Mouse (Mus musculus): ENCODE data around the gene Aprt. TPM values are rescaled to one million over a fixed set of nuclear protein-coding genes. Genes with fewer than 3 reads are reported as not detected.

Aprt gene
- polyA plus RNA-seq, 3 experiments from 2014 or later = 168 to 215 (median 192) TPM

DNA sequence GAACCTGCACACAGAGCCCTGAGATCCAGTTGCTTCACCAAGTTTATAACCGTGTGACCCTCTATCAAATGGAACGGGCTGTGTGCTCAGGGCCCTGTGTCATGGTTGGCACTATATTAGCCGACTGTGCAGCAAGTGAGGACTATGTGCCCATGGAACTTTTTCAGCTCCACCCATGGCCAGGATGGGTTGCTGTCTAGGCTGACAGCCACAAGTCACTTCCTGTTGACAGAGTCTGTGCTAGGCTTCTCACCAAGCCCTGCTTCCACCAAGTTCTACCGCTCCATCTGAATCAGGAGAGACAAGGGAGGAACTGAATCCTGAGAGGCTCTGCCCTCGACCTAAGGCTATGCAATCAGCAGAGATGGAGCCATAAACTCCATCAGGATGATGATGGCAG lies 15.5 kb downstream of the Aprt start:
- peak; percentile 78 for ATAC-seq

DNA sequence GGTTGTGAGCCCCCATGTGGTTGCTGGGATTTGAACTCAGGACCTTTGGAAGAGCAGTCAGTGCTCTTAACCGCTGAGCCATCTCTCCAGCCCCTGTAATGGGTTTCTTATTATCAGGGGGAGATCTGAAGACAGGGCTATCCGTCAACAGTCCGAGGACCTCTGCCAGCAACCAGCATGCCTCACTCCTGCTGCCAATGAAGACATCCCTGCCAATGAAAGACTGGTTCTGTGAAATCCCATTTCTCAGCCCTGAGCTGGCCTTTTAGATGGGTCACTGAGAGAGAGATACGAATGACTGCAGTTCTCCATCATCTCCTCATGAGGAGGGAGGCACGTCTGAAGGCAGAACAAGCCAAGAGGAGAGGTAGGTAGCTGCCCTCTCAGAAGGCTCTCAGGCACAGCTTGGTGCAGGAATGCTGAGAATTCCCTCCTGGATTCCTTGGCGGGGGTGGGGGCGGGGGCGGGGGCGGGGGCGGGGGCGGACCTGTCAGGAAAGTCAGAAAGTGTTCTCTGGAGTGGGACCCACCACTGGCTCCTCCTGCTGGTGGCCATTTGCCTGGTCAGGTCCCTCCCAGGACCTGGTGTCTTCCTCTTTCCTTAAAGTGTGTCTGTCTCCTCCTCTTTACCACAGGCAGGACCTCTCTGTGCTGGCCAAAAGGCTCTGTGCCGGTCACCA lies 17.9 kb downstream of the Aprt start:
- no peak for ATAC-seq

DNA sequence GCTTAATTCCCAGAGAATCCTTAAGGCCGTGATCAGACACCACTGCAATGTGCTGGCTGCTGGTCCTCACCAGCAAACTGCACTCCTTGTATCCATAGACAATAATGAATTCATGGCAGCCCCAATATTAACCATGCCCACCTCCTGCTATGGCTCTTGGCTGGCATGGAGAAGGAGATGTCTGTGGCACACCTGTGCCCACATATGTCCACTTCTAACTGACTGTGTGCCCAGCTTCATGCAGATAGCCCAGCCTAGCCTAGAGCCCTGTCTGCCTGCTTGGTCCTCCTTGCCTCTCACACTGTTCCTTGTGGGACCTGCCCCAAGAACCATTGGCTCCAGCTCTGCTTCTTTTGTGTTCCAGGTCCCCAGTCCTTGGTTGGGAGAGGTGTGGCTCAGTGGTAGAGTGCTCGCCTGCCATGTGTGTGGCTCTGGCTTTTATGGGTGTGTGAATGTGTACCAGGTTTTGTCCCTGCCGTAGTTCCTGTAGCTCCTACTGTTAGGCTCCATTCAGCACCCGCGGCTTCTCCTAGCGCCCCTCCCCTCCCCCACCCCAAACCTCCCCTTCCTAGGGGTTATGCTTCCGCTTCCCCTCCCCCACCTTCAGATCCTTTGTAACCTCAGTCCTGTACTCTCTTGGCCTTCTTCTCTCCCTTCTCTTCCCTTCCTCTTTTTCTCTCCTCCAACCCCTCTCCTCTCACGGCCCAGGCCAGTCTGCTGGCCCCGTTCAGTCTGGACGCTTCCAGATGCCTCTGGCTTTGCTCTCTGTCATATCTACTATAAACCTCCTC lies 19.3 kb downstream of the Aprt start:
- no peak for ATAC-seq

DNA sequence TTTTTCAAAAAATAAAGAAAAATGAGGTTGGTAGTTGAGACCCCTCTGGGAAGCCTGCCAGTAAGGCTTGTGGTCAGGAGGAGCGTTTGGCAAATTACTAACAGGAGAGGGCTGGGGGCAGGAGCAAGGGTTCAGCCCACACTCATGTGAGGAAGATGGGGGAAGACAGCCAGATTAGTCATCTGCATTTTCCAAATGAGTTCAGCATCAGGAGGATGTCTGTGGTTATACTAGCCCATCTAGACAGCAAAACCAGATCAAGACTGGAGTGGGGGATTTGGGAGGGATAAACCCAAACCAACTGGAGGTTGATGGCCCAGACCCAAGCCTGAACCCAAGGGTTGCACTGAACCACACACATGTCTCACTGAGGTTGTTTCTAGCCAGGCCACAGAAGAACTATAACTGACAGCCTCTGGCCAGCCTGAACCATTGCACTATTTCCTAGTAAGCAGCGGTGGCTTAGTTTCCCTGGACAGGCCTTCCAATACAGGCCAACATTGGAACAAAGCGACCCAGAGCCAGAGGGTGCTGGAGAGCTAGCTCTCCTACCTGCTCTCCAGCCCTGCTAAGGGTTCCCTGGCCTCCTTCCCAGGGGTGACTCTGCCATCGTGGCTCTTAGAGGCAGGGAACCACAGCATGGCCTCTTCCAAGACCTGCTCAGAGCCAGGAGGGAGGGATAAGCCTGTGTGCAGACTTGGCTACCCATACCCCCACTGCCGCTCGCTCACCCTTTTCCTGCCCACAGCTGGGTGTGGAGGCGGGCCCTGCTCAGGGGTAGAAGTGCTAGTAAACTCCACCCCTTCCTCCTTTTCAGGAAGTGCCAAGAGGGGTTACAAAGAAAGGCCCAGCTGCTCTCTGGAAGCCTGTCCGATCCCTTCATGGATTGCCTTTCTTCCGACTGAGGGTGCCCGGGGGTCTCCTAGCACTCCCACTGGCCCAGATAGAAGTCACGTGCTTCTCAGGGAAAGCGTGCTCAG lies 20.4 kb downstream of the Aprt start:
- ATAC-seq = peak; percentile 90

DNA sequence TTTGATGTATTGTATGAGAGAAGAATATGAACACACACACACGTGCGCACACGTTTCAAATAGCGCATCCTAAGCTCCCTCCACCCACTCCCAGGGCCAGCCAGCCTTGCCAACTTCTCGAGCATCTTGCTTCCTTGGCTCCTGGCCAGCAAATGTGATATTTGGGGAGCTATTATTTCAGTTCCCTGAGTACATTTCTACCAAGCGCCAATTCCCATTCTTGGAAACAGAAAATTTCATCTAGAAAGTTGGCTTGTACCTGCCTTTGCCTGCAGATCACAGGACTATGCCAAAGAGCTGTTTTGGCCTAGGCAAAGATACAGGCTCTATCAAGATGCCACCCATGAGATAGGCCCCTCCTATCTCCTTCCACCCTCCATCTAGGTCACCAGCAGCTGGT lies 21.9 kb downstream of the Aprt start:
- ATAC-seq = no peak

DNA sequence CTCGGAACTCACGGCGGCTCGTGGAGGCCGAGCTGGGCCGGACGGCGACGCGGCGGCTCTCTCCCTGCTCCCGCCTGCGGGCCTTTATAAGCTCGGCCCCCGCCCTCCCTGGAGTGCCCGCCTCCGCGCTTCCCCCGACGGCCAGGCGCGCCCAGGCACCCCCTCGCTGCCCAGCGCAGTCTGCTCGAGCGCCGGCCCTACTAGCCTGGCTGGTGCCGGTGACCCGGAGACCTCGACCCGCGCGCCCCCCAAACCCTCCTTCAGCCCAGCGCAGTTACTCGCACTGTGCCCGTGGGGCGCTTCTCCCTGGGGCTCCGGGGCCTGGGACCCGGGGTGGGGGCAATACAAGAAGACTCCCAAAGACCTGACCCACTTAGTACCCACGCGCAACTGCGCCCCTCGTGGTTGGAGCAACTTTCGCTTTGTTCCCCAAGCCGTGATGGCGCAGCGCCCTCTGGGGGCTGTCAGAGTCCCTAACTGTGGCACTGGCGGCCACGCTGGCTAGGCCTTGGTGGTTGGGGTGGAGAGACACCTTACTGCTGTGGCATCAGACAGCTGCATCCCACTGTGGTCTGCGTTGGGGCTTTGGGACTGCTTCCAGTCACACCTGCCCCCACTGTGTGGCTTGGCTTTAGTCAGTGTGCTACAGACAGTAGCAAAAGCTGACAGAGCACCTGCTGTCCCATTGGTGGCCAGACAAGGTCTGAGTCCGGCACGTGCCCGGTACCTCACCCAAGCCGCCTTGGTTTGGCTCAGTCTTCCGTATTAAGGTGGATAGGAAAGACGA lies 25.3 kb downstream of the Aprt start, which contains the start of gene Piezo1:
Gene Piezo1, minus strand, starts transcription at position 65 of the 787 bp plus-strand sequence.
- ATAC-seq = peak; percentile 64

DNA sequence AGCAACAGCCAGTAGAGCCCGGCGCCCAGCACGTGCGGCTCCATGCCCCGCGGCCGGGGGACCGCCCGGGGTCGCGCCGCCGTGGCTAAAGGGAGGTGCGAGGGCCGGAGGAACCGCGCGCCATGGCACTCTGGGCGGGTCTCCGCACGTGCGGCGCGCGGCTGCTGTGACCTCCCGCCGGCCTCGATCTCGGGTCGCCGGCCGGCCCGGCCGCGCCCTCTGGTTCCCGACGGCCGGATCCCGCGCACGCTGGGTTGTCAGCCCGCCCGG lies 25.8 kb downstream of the Aprt start:
- no peak for ATAC-seq

DNA sequence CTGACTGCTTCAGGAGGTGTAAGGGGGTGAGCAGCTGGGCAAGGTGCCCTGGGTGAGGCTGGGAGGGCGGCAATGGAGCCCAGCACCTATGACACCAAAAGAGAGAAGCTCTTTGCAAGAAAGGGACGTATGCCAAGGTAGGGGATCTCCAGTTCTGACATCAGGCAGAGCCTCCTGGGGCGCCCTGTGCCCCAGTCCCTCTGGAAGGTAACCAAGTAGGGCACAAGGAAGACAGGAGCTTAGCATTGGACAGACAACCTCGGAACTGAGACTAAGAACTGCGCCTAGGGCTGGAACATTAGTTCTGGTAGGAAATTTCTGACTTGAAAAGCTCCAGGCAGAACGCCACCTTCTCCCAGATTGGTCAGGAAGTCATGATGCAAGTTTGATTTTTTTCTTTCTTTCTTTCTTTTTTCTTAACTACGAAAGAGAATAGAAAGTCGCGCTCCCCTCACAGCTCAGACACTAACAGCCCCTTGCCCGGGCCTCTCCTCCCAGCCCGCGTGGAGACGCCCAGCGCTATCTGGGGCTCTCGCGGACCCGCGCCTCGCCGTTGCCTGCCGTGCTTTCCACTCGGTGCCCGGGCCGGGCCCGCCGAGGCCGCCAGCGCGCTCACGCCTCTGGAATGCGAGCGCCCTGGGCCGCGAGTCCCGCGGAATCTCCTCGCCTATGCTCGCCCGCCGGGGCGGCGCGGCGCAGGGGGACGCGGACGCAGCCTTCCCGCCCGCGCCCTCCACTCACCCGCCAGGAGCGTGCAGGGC lies 26.3 kb downstream of the Aprt start:
- ATAC-seq = peak; percentile 13

DNA sequence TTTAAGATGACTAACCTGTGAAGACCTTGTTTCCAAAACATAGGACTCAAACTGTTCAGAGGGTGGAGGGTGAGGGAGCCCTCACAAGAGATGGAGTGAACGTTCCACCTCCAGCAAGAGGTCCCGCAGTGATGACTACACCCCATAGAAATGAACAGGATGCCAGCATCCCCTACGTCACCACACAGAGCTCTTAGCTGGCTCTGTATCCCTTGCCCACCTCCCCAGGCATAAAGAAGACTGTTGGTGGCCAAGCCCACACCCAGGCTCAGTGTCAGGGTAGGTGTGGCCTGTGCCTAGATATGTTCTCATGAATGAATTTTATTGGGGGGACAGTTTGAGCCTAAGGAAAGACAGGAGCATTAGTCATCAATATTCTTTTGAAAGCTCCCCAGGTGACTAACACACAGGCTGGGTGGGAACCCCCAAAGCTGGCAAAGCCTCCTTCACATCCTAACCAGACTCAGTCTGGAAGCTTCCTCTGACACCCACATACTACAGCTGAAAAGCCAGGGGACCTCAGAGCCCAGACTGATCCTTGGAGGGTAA lies 27.7 kb downstream of the Aprt start:
- peak; percentile 35 for ATAC-seq

DNA sequence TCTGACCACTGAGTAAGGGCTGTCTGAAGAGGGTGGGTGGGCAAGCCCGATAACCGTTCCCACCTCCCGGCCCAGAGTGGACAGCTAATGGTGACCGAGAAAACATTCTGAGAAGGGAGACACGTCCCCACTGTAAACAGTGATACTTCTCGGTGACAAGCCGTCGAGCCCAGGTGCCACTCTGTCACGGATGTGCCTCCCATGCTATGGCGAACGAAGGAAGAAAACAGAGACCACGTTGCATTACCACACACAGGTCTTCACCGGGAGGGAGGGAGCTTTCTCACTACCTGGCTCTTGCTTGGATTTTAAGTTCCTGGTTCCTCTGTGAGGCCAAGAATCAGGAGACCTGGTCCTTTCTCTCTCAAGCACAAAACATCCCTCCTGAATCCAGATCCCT lies 28.4 kb downstream of the Aprt start:
- no peak for ATAC-seq

DNA sequence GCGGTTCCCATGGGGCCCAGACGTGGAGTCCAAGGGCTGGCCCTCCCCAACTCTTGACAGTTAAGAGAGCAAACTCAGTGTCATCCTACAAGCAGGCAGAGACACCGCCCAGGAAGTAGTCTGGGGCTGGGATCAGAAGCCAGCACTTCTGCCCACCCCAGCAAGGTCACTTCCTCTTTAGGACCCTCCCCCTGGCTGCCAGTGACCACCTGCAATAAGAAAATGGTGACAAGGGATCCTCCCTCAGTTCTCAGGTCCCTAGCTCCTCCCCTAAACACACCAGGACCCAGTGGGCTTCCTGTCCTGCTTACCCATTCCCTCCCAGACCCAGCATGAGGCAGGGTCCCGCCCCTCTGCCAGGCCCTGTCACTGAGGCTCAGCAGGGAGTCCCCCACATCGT lies 28.9 kb downstream of the Aprt start:
- ATAC-seq = peak; percentile 50

DNA sequence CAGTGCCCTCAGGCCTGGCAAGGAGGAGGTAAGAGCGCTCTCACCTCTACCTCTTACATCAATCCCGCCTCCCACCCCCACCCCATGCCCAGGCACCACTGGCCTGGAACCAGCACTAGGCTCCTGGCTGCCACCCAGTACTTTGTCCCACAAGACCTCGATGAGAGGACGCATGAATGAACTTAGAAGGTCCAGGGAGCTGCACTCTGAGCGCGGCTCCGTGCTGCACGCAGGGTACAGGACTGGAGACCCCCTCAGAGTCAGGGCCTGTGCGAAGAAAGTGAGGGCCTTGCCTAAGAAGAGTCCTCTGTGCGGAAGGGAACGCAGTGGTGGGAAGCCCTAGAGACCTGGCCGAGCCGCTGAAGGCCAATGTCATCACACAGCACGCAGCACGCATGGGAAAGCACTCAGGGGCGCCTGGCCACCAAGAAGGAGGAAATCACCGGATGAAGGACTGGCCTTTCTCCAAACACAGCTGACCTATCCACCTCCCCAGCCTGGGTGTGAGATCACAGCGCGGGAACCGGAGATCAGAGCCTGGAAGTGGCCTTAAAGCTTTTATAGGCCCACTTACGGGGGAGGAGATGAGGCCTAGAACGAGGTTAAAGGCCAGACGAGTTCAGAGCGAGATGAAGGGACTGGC lies 29.8 kb downstream of the Aprt start:
- ATAC-seq = no peak

DNA sequence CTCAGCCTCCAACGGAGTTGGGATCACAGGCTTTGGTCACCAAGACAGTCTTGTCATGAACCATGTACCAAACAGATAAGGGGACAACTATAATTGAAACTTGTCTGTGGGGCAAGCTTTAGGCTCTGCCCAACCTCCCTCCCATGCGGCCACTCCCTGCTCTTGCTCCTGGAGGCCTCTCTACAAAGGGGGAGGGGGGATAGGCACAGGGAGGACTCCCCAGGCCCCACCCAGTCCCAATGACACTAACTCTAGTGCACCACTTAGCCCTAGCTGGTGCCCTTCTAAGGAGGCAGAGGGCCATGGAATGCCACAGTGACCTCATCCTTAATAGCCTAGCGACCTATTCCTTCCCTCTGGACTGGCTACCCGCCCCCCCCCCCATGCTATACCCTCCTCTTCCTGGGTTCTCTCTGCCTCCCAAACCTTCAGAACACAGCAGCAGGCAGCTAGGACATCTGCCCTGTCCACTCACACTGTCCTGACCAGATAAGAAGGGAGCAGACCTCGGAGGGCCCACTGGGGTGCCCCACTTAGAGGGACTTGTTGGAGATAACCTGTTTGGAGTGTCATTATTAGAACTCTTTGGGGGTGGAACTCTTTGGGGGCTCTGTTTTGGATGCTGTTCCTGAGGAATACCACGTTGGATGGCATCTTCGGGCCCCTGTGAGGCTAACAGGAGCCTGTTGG lies 30.5 kb downstream of the Aprt start:
- no peak for ATAC-seq

DNA sequence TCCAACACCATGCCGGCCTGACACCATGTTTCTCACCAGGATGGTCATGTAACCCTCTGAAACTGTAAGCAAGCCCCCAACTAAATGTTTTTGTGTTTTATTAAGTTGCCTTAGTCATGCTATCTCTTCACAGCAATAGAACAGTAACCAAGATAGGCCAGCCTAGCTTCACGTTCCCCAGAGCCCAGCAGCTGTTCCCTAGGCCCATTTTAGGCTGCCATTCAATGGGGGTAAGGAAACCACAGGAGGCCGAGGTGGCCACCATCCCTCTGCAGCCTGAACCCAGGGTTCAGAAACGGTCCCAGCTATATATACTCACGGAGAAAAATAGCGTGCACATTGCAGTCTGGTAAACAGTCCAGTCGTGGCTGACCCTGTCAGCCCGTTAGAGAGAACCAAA lies 32.6 kb downstream of the Aprt start:
- no peak for ATAC-seq

DNA sequence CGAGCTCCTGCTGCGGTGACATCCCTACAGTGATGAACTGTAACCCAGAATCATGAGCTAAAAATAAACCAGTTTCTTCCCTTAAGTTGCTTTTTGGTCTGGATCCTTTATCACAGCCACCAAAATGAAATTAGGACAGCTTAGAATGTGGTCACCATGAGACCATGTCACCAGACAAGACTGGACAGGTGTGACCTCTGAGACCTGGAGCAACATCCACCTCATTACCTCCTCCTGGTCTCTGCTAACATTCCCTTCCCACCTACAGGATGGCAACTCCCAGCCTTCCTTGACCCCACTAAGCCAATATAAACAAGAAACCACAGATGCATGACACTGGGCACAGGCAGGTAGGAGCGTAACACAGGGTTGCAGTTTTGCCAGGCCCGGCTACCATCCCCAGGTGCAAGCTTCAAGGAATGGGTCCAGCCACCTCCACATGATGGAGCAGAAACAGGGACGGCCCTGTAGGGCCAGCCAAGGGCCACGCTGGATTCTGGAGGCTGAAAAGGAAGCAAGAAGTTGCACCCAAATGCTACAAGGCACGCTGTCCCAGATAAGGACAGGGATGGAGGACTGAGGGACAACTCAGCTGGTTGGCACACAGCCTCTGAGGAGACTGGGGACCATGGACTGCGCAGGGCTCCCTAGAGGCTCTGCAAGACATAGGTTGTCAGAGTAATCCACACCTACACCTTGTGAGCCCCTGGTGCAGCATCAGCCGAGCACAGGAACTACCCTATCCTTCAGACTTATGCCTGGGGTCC lies 38.2 kb downstream of the Aprt start:
- ATAC-seq = no peak

DNA sequence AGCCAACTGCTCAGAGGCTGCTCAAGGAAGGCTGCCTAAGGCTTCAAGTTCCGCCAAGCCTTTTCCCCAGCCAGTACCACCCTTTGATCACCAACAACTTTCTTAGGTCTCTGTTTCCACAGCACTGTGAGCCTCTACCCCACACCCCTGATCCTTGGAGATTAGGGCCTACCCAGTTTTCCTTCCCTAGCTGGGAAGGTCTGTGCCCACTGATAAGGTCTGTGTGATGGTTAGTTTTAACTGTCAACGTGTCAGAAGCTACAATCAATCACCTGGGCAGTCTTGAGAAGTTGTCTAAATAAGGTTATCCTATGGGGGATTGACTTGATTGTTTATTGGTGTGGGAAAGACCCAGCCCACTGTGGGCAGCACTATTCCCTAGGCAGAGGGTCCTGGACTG lies 38.9 kb downstream of the Aprt start:
- no peak for ATAC-seq

DNA sequence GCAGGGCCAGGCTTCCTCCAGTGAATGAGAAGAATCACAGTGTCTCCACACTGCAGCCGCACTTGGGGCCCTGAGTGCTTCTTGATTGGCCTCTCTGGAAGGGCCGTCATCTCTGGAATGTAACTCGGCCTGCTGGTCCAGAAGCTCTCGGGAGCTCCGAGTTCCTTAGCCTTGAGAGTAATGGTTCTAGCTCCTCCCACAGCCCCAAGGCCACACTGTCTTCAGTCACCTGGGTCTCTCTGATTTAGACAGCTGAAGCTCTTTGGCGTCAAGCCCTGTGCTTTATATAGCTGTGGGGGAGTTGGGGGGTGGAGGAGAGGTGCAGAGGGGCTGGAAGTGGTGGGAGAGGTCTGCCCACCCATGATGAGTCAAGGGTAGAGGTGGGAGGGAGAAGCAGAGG lies 39.7 kb downstream of the Aprt start:
- no peak for ATAC-seq

DNA sequence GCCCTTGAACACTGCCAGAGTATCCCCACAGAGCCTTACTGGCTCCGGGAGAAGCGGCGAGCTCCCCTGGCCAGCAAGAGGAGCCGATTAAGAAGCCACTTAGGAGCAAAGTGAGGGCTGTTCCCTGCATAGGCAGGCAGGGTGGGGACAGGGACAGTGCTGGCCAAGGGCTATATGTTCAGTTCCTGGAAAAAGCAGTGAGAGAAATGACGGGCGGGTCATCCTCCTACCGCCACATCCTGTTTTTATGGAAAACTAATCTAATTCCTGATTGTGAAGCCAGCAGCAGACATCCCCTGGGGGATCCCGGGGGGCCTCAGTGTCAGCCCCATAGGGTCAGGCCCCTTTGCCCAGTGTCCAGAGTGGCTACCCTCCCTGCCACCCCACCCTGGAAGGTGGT lies 45.4 kb downstream of the Aprt start:
- ATAC-seq = no peak

DNA sequence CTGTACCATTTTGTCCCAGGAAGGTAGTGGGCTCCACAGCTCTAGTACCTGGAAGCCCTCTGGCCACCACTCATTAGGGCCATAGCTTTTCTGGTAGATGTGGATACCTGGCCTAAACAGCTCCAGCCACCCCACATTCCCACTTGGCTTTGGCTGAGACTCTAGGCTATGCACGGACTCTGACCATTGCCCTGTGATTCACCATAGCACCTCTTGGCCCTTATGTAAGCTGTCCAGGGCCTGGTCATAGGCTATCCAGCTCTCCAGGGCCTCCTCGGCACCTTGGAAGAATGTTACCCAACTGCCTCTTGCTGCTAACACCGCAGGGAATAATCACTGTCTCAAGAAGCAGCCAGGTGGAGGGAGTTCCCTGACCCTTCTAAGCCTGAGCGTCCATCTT lies 47.5 kb downstream of the Aprt start:
- no peak for ATAC-seq

Measured in inflammation-experienced regulatory T-cells, adult 6 months (primary cell).